Mouse (Mus musculus) forebrain, embryonic 16.5 days (tissue): Measurements from ENCODE around the gene Bcl3. TPM values are rescaled to one million over a fixed set of nuclear protein-coding genes. Genes with fewer than 3 reads are reported as not detected.

Experiments used
- ATAC-seq: fragments of 200-750 bp; cut with Nextera tagmentation; 2 replicates; pipeline ENCODE4 v1.8.0; 2017; ENCODE audit warnings: mild to moderate bottlenecking, moderate library complexity
- H3K27ac ChIP-seq: fragments of 300-500 bp; sonication (generic); 2 replicates; pipeline ENCODE4 v1.5.1; 2014; ENCODE audit warnings: low read length, control low read depth
- H3K27me3 ChIP-seq: fragments of 300-500 bp; sonication (generic); replicated peaks from 2 replicates; pipeline ENCODE4 v1.6.1; 2014; ENCODE audit warnings: low read length; ENCODE audit not compliant: control insufficient read depth, insufficient read depth
- H3K36me3 ChIP-seq: fragments of 300-500 bp; sonication (generic); 2 replicates; pipeline ENCODE4 v1.6.1; 2014; ENCODE audit not compliant: control insufficient read depth, insufficient read depth
- H3K4me1 ChIP-seq: fragments of 300-500 bp; sonication (generic); replicated peaks from 2 replicates; pipeline ENCODE4 v1.6.1; 2014; ENCODE audit warnings: low read length; ENCODE audit not compliant: control insufficient read depth, insufficient read depth
- H3K4me2 ChIP-seq: fragments of 300-500 bp; sonication (generic); 2 replicates; pipeline ENCODE4 v1.6.1; 2014; ENCODE audit warnings: mild to moderate bottlenecking, low read length, control low read depth
- H3K4me3 ChIP-seq: fragments of 300-500 bp; sonication (generic); replicated peaks from 2 replicates; pipeline ENCODE4 v1.5.1; 2014; ENCODE audit warnings: mild to moderate bottlenecking, low read length, control low read depth
- H3K9ac ChIP-seq: fragments of 300-500 bp; sonication (generic); replicated peaks from 2 replicates; pipeline ENCODE4 v1.6.1; 2014; ENCODE audit warnings: low read depth, low read length, control low read depth
- H3K9me3 ChIP-seq: fragments of 300-500 bp; sonication (generic); 2 replicates; pipeline ENCODE4 v1.6.1; 2016; ENCODE audit warnings: low read length; ENCODE audit not compliant: control insufficient read depth
- WGBS: fragments of 180-500 bp; shearing (Covaris S2); extraction: QIAGEN DNeasy Blood & Tissue Kit; methylation state at CpG from one replicate; pipeline ENCODE4 v1.1.7; 2014; 5-methylcytosine and 5-hydroxymethylcytosine counted together
- polyA plus RNA-seq: library from polyadenylated mRNA; unstranded; fragments of >200 nt; fragmentation: Nextera tagmentation; extraction: Ambion mirVana; gene quantifications from 2 replicates; pipeline ENCODE4 v1.2.1, GENCODE M21; 2015

Bcl3 gene
- polyA plus RNA-seq, 1 experiment from 2014 or later, result 0.92 TPM

GRCm38 (mm10) chr7:19822193-19822592, 377 bp downstream of the Bcl3 start:
- Histone ChIP-seq H3K4me1 (peaks cover 9% of the 10 kb centered on the region), H3K9me3 (peaks cover 2% of the 10 kb centered on the region; the same call in 1 of the 2 replicates), H3K4me3 (no peak overlapping the region), H3K27ac (no peak overlapping the region), H3K27me3 (peaks cover 28% of the 10 kb centered on the region), H3K9ac (0 out of 2 replicates have a peak overlapping the region, but pooled peaks have one; percentile 7), H3K4me2 (peak overlapping the region; percentile 35), H3K36me3 (no peaks in the 10 kb centered on the region)
- 4% methylated on average over 20 of the region's 20 CpGs for WGBS
- no peak for ATAC-seq

- Histone ChIP-seq H3K4me1 (peaks cover 12% of the 10 kb centered on the region), H3K9ac (no peak overlapping the region), H3K4me2 (no peak overlapping the region), H3K9me3 (peaks cover 2% of the 10 kb centered on the region; the same call in 1 of the 2 replicates), H3K36me3 (no peaks in the 10 kb centered on the region), H3K4me3 (no peak overlapping the region), H3K27ac (no peak overlapping the region), H3K27me3 (peaks cover 32% of the 10 kb centered on the region)
- WGBS, result 62% methylated on average over 7 of the region's 7 CpGs
- no peak for ATAC-seq
These were observed 937 bp downstream of the Bcl3 start for GRCm38 (mm10) chr7:19821633-19822032.

GRCm38 (mm10) chr7:19820347-19821048, 2.1 kb downstream of the Bcl3 start:
- ATAC-seq, result no peak

GRCm38 (mm10) chr7:19818875-19819274, 3.7 kb downstream of the Bcl3 start:
- H3K4me2 ChIP-seq, result no peak overlapping the region
- H3K36me3 ChIP-seq, result no peaks in the 10 kb centered on the region
- WGBS, result 84% methylated on average over 7 of the region's 7 CpGs
- no peak for ATAC-seq
- no peak overlapping the region for H3K9ac ChIP-seq
- peaks cover 2% of the 10 kb centered on the region; the same call in 1 of the 2 replicates for H3K9me3 ChIP-seq
- peaks cover 22% of the 10 kb centered on the region for H3K4me1 ChIP-seq
- H3K4me3 ChIP-seq, result no peak overlapping the region
- no peak overlapping the region for H3K27ac ChIP-seq
- peaks cover 33% of the 10 kb centered on the region for H3K27me3 ChIP-seq

More at GRCm38 (mm10) chr7:19820347-19821048, 2.1 kb downstream of the Bcl3 start:
- WGBS, result 77% methylated on average over 3 of the region's 3 CpGs
- H3K27me3 ChIP-seq, result peaks cover 36% of the 10 kb centered on the region
- H3K4me2 ChIP-seq, result no peak overlapping the region
- no peaks in the 10 kb centered on the region for H3K36me3 ChIP-seq
- peaks cover 22% of the 10 kb centered on the region for H3K4me1 ChIP-seq
- H3K9me3 ChIP-seq, result peaks cover 2% of the 10 kb centered on the region; the same call in 1 of the 2 replicates
- no peak overlapping the region for H3K4me3 ChIP-seq
- H3K27ac ChIP-seq, result no peak overlapping the region
- H3K9ac ChIP-seq, result no peak overlapping the region

GRCm38 (mm10) chr7:19818440-19818839, 4.1 kb downstream of the Bcl3 start:
- Histone ChIP-seq H3K27me3 (peaks cover 28% of the 10 kb centered on the region), H3K9me3 (peaks cover 2% of the 10 kb centered on the region; the same call in 1 of the 2 replicates), H3K27ac (no peak overlapping the region), H3K4me1 (peaks cover 22% of the 10 kb centered on the region), H3K4me3 (no peak overlapping the region), H3K4me2 (no peak overlapping the region), H3K9ac (no peak overlapping the region), H3K36me3 (no peaks in the 10 kb centered on the region)
- ATAC-seq, result no peak
- 83% methylated on average over 5 of the region's 5 CpGs for WGBS

- Histone ChIP-seq H3K4me2 (peak overlapping the region; percentile 28), H3K9ac (no peak overlapping the region; the same call in 1 of the 2 replicates), H3K27me3 (peaks cover 26% of the 10 kb centered on the region), H3K27ac (no peak overlapping the region), H3K9me3 (peaks cover 2% of the 10 kb centered on the region; the same call in 1 of the 2 replicates), H3K4me1 (peaks cover 20% of the 10 kb centered on the region), H3K4me3 (no peak overlapping the region), H3K36me3 (no peaks in the 10 kb centered on the region)
- ATAC-seq, result peak; percentile 15; the same call in 1 of the 2 replicates
- 8% methylated on average over 15 of the region's 15 CpGs for WGBS
These were observed 5.0 kb downstream of the Bcl3 start for GRCm38 (mm10) chr7:19817382-19818105.

GRCm38 (mm10) chr7:19816224-19816771, 6.3 kb downstream of the Bcl3 start:
- WGBS, result under 1% methylated on average over 28 of the region's 28 CpGs
- ATAC-seq, result peak; percentile 56
- Histone ChIP-seq H3K9ac (peak overlapping the region; percentile 56), H3K36me3 (no peaks in the 10 kb centered on the region), H3K4me1 (peaks cover 16% of the 10 kb centered on the region), H3K27me3 (peaks cover 25% of the 10 kb centered on the region), H3K4me3 (peak overlapping the region; percentile 47), H3K4me2 (peak overlapping the region; percentile 69), H3K9me3 (peaks cover 2% of the 10 kb centered on the region; the same call in 1 of the 2 replicates), H3K27ac (no peak overlapping the region)

- H3K9me3 ChIP-seq, result peaks cover 2% of the 10 kb centered on the region; the same call in 1 of the 2 replicates
- peaks cover 31% of the 10 kb centered on the region for H3K27me3 ChIP-seq
These were observed 7.0 kb downstream of the Bcl3 start for GRCm38 (mm10) chr7:19815296-19816223.

More at GRCm38 (mm10) chr7:19815296-19816223, 7.0 kb downstream of the Bcl3 start:
- Histone ChIP-seq H3K4me1 (peaks cover 21% of the 10 kb centered on the region), H3K9ac (peak overlapping the region; percentile 56), H3K36me3 (no peaks in the 10 kb centered on the region), H3K4me3 (peak overlapping the region; percentile 47), H3K27ac (no peak overlapping the region), H3K4me2 (peak overlapping the region; percentile 69)
- peak; percentile 49 for ATAC-seq
- 8% methylated on average over 17 of the region's 17 CpGs for whole genome bisulfite sequencing
